Mouse (Mus musculus) limb, embryonic 14.5 days (tissue): Measurements from ENCODE around the gene Sh3rf3. TPM values are rescaled to one million over a fixed set of nuclear protein-coding genes. Genes with fewer than 3 reads are reported as not detected.

ENCODE experiments used
- ATAC-seq: fragments of 200-750 bp; cut with Nextera tagmentation; 2 replicates; pipeline ENCODE4 v1.8.0; 2017; ENCODE audit warnings: low read depth, moderate number of reproducible peaks, moderate TSS enrichment; ENCODE audit not compliant: low FRiP score
- DNase-seq: peaks from one replicate; pipeline ENCODE4 v3.0.0-alpha.2; 2015; ENCODE audit warnings: low spot score
- H3K27ac ChIP-seq: fragments of 300-500 bp; sonication (generic); replicated peaks from 2 replicates; pipeline ENCODE4 v1.5.1; 2014; ENCODE audit warnings: low read depth, mild to moderate bottlenecking, low read length, moderate library complexity, mixed read lengths
- H3K27me3 ChIP-seq: fragments of 300-500 bp; sonication (generic); 2 replicates; pipeline ENCODE4 v1.6.1; 2014; ENCODE audit warnings: low read length, mixed read lengths; ENCODE audit not compliant: control insufficient read depth, insufficient read depth
- H3K36me3 ChIP-seq: fragments of 300-500 bp; sonication (generic); 2 replicates; pipeline ENCODE4 v1.6.1; 2014; ENCODE audit warnings: mild to moderate bottlenecking, low read length, moderate library complexity, mixed read lengths; ENCODE audit not compliant: control insufficient read depth, insufficient read depth
- H3K4me1 ChIP-seq: fragments of 300-500 bp; sonication (generic); 2 replicates; pipeline ENCODE4 v1.6.1; 2014; ENCODE audit warnings: antibody characterized with exemption, low read length, mixed read lengths; ENCODE audit not compliant: control insufficient read depth, insufficient read depth
- H3K4me2 ChIP-seq: fragments of 300-500 bp; sonication (generic); replicated peaks from 2 replicates; pipeline ENCODE4 v1.6.1; 2014; ENCODE audit warnings: low read depth, mild to moderate bottlenecking, low read length, moderate library complexity; ENCODE audit not compliant: severe bottlenecking
- H3K4me3 ChIP-seq: fragments of 300-500 bp; sonication (generic); replicated peaks from 2 replicates; pipeline ENCODE4 v1.5.1; 2014; ENCODE audit warnings: low read length
- H3K9ac ChIP-seq: fragments of 300-500 bp; sonication (generic); 2 replicates; pipeline ENCODE4 v1.6.1; 2014; ENCODE audit warnings: mild to moderate bottlenecking, low read depth, low read length, moderate library complexity; ENCODE audit not compliant: severe bottlenecking
- H3K9me3 ChIP-seq: fragments of 300-500 bp; sonication (generic); 2 replicates; pipeline ENCODE4 v1.6.1; 2016; ENCODE audit warnings: low read length; ENCODE audit not compliant: control insufficient read depth
- POLR2A ChIP-seq: fragments of 200-500 bp; IDR thresholded peaks from 2 replicates; pipeline ENCODE4 v1.8.0; 2012; ENCODE audit warnings: inconsistent platforms, mild to moderate bottlenecking, moderate library complexity, borderline replicate concordance; ENCODE audit not compliant: insufficient read depth, insufficient read length; ENCODE audit errors: extremely low read depth
- WGBS: fragments of 180-500 bp; shearing (Covaris S2); extraction: QIAGEN DNeasy Blood & Tissue Kit; methylation state at CpG from one replicate; pipeline ENCODE4 v1.1.7; 2014; 5-methylcytosine and 5-hydroxymethylcytosine counted together
- polyA plus RNA-seq, 2 experiments: library from polyadenylated mRNA; depleted of rRNA in 1 of 2; stranded (reverse) in 1 of 2; unstranded in 1 of 2; fragments of >200 nt; fragmentation: Nextera tagmentation in 1 of 2; extraction: Ambion mirVana in 1 of 2; gene quantifications; 2 replicates each; pipeline versions ENCODE4 v1.2.1 to v1.2.3; 2012 to 2014

Gene Sh3rf3
- polyA plus RNA-seq, 2 experiments = 2.6 to 4.0 TPM

DNA sequence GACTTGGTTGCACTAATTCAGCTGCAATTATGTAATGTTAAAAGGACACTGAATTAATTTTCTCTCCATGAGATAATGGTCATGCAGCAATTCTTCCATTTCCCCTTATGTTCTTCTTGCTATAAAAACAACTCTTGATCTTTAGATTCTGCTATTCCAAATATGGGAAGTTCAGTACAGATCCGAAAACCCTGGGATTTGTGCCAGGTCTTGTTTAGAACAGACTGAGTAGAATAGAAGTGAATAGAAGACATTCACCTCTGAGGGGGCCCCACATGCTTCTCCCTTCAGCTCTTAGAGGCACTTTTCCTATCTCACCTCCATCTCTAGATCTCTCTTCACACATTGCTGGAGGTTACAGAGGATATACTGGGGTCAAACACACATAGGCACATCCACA lies 10.8 kb upstream of the Sh3rf3 start:
- DNase-seq (no peak), ATAC-seq (no peak)
- Histone ChIP-seq H3K4me2 (no peak overlapping the region), H3K4me3 (no peak overlapping the region), H3K36me3 (no peaks in the 10 kb centered on the region), H3K27me3 (no peaks in the 10 kb centered on the region), H3K4me1 (no peaks in the 10 kb centered on the region), H3K9ac (no peak overlapping the region), H3K9me3 (no peaks in the 10 kb centered on the region), H3K27ac (no peak overlapping the region)
- WGBS = 59% methylated on average over 1 of the region's 1 CpGs
- no peak for TF ChIP-seq POLR2A

DNA sequence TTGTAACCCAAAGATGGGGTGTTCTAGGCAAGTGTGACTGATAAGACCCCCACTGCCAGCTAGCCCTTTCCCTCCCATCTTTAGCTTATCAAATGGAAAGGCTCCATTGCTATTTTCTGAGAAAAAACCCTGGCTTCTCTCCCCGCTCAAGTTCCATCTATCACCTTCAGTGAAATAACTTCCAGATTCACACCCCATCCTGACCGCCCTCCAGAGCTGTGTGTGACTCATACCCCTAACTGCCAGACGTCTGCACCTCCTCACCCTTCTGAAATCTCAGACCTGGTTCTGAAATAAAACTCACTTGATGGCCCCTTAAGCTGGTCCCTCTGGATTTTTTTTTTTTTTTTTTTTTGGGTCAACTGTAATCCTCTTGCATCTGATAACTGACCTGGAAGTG lies 5.2 kb upstream of the Sh3rf3 start:
- DNase-seq = no peak
- TF ChIP-seq POLR2A = no peak
- no peaks in the 10 kb centered on the region for H3K4me1 ChIP-seq
- H3K9ac ChIP-seq = no peak overlapping the region
- no peak overlapping the region for H3K4me3 ChIP-seq
- no peak overlapping the region for H3K27ac ChIP-seq
- H3K36me3 ChIP-seq = no peaks in the 10 kb centered on the region
- H3K9me3 ChIP-seq = no peaks in the 10 kb centered on the region
- peaks cover 3% of the 10 kb centered on the region; the same call in 1 of the 2 replicates for H3K27me3 ChIP-seq
- no peak for ATAC-seq
- H3K4me2 ChIP-seq = no peak overlapping the region
- WGBS = 36% methylated on average over 3 of the region's 3 CpGs

- no peak overlapping the region for H3K4me2 ChIP-seq
- no peaks in the 10 kb centered on the region for H3K4me1 ChIP-seq
- no peak for ATAC-seq
- no peak overlapping the region for H3K9ac ChIP-seq
- H3K9me3 ChIP-seq = no peaks in the 10 kb centered on the region
- H3K4me3 ChIP-seq = no peak overlapping the region
- no peak for TF ChIP-seq POLR2A
- 70% methylated on average over 5 of the region's 5 CpGs for WGBS
- H3K36me3 ChIP-seq = no peaks in the 10 kb centered on the region
- no peak overlapping the region for H3K27ac ChIP-seq
- H3K27me3 ChIP-seq = peaks cover 18% of the 10 kb centered on the region
- peak; percentile 47 for DNase-seq
These were observed 3.0 kb upstream of the Sh3rf3 start for GRCm38 (mm10) chr10:58810181-58810580.

GRCm38 (mm10) chr10:58812210-58813080 lies 714 bp upstream of the Sh3rf3 start:
- ATAC-seq (peak; percentile 79), DNase-seq (peak; percentile 96)
- no peaks in the 10 kb centered on the region for H3K4me1 ChIP-seq
- WGBS = under 1% methylated on average over 63 of the region's 63 CpGs
- H3K27me3 ChIP-seq = peaks cover 18% of the 10 kb centered on the region
- H3K36me3 ChIP-seq = no peaks in the 10 kb centered on the region
- TF ChIP-seq POLR2A = no peak
- H3K4me3 ChIP-seq = peak overlapping the region; percentile 64
- H3K9ac ChIP-seq = peak overlapping the region; percentile 59
- H3K9me3 ChIP-seq = no peaks in the 10 kb centered on the region
- H3K4me2 ChIP-seq = peak overlapping the region; percentile 100
- no peak overlapping the region for H3K27ac ChIP-seq

- peak overlapping the region; percentile 64 for H3K4me3 ChIP-seq
- no peaks in the 10 kb centered on the region for H3K4me1 ChIP-seq
- H3K36me3 ChIP-seq = no peaks in the 10 kb centered on the region
- peak overlapping the region; percentile 100 for H3K4me2 ChIP-seq
- no peaks in the 10 kb centered on the region for H3K9me3 ChIP-seq
- peak overlapping the region; percentile 59 for H3K9ac ChIP-seq
- no peak for TF ChIP-seq POLR2A
- no peak for ATAC-seq
- H3K27me3 ChIP-seq = peaks cover 18% of the 10 kb centered on the region
- no peak overlapping the region for H3K27ac ChIP-seq
- no peak for DNase-seq
- under 1% methylated on average over 34 of the region's 35 CpGs for WGBS
These were observed 637 bp downstream of the Sh3rf3 start for GRCm38 (mm10) chr10:58813801-58814191.
